Mouse (Mus musculus) thymus, adult 18-20 months (tissue): ENCODE results near the gene Akr1c18.

ENCODE experiments used
- DNase-seq, 2 experiments: peaks; one replicate each; pipeline ENCODE4 v3.0.0; 2022; ENCODE audit warnings: mixed read lengths in 2 of 2

Akr1c18 gene

GRCm38 (mm10) chr13:4101691-4102090 lies 48.8 kb downstream of the Akr1c18 start:
- DNase-seq, result no peak
